Mouse (Mus musculus) CD4-positive, CD25-positive, alpha-beta regulatory T cell, adult 4 months (primary cell): Measurements from ENCODE around the gene Ctdsp1. TPM values are rescaled to one million over a fixed set of nuclear protein-coding genes. Genes with fewer than 3 reads are reported as not detected.

Experiments
- polyA plus RNA-seq, 2 experiments: library from polyadenylated mRNA; unstranded; fragments of 100-300 nt; shearing (Covaris generic); gene quantifications; one replicate each; pipeline ENCODE4 v1.2.1; 2017

Gene Ctdsp1
- polyA plus RNA-seq, 2 experiments from 2014 or later = 39.8 to 48.3 TPM

Other genes with a start within 250 kb of the Ctdsp1 start
- gene Cxcr2, start 237.5 kb upstream of the Ctdsp1 start, polyA plus RNA-seq = not detected
- not detected for gene Cxcr1, start 196.9 kb upstream of the Ctdsp1 start, polyA plus RNA-seq
- 100 to 1,000 TPM; 614 to 635 TPM for gene Arpc2, start 155.4 kb upstream of the Ctdsp1 start, polyA plus RNA-seq
- gene Gpbar1, start 113.0 kb upstream of the Ctdsp1 start, polyA plus RNA-seq = 1 to 10 TPM in 1 of 2 experiments, not detected in 1; 1.1 TPM
- gene Aamp, start 106.8 kb upstream of the Ctdsp1 start, polyA plus RNA-seq = 100 to 1,000 TPM; 205 to 288 TPM
- gene Pnkd, start 106.6 kb upstream of the Ctdsp1 start, polyA plus RNA-seq = 10 to 100 TPM; 78.8 to 83.8 TPM
- 10 to 100 TPM; 16.7 to 27.5 TPM for gene Tmbim1, start 85.9 kb upstream of the Ctdsp1 start, polyA plus RNA-seq
- under 1 TPM in 1 of 2 experiments, not detected in 1; 0.29 TPM for gene Catip, start 29.4 kb upstream of the Ctdsp1 start, polyA plus RNA-seq
- 1 to 10 TPM in 1 of 2 experiments, under 1 TPM in 1; 0.78 to 4.0 TPM for gene Slc11a1, start 16.3 kb upstream of the Ctdsp1 start, polyA plus RNA-seq
- gene Vil1, start 17.9 kb downstream of the Ctdsp1 start, polyA plus RNA-seq = under 1 TPM; 0.23 to 0.33 TPM
- gene Cnot9, start 114.5 kb downstream of the Ctdsp1 start, polyA plus RNA-seq = 10 to 100 TPM; 46.3 to 48.5 TPM
- gene Plcd4, start 151.4 kb downstream of the Ctdsp1 start, polyA plus RNA-seq = 1 to 10 TPM; 1.7 to 2.2 TPM
- 10 to 100 TPM; 30.4 to 38.5 TPM for gene Usp37, start 152.8 kb downstream of the Ctdsp1 start, polyA plus RNA-seq
- 10 to 100 TPM in 1 of 2 experiments, 1 to 10 TPM in 1; 7.2 to 16.2 TPM for gene Zfp142, start 196.7 kb downstream of the Ctdsp1 start, polyA plus RNA-seq
- gene Bcs1l, start 196.8 kb downstream of the Ctdsp1 start, polyA plus RNA-seq = 10 to 100 TPM; 16.0 to 18.4 TPM
- gene Rnf25, start 209.9 kb downstream of the Ctdsp1 start, polyA plus RNA-seq = 10 to 100 TPM; 19.7 to 31.9 TPM
- gene Stk36, start 209.9 kb downstream of the Ctdsp1 start, polyA plus RNA-seq = not detected